Mouse (Mus musculus) induced T-regulatory cell, adult 2 months (primary cell): ENCODE results near the gene Prcp.

Experiments used
- DNase-seq: peaks from one replicate; pipeline ENCODE4 v3.0.0-alpha.2; 2012; ENCODE audit warnings: low read depth

Prcp gene

DNA sequence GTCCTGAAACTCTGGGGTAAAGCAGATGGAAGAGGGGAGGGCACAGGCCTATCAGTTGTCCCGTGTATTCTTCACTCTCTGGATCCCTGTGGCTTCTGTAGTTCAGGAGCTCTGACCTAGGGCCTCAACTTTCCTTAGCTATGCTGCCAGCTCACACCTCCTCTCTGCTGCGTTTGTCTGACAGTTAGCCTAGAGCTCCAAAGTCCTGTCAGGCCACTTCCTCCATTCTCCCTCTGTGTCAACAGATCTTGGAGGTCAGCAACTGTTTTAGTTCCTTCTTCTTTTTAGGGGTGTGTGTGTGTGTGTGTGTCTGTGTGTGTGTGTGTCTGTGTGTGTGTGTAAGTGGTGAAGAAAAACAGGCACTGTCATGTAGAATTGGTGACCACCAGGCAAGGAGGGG is 106.5 kb downstream of the Prcp start:
- no peak for DNase-seq

DNA sequence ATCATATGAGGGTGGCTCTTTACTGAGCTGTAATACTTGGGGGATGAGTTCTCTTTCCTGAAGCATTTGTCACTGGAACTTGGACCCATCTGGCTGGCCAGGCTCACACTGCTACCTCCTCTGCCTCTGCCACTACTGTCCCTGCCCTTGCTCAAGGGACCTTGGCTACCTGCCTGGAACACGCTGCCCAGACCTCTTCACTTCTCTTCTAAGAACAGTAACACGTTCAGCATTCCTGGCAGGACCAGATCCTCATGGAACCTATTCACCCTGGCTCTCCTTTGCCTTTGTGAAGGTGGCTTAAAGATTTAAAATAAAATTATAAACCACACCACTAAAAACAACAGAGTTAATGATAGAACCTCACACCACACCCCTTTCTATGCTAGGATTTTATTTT is 107.6 kb downstream of the Prcp start:
- no peak for DNase-seq
